Mouse (Mus musculus): ENCODE data around the gene Aqp8. TPM values are rescaled to one million over a fixed set of nuclear protein-coding genes. Genes with fewer than 3 reads are reported as not detected.

Gene Aqp8
- polyA plus RNA-seq (2012; rRNA removed) = 3.4 and 8.1 TPM in 2 replicates

GRCm38 (mm10) chr7:123462070-123462501, at the start of gene Aqp8:
Gene Aqp8, plus strand, starts transcription at chr7:123462291.

GRCm38 (mm10) chr7:123500239-123501219, 38.4 kb downstream of the Aqp8 start, which contains the start of gene Zkscan2:
Gene Zkscan2, minus strand, starts transcription at chr7:123500449.

Other genes with a start within 250 kb of the Aqp8 start
- 1.0 and 3.6 TPM in 2 replicates for gene Slc5a11, start 247.5 kb upstream of the Aqp8 start, polyA plus RNA-seq (2012; rRNA removed)
- gene Lcmt1, start 92.5 kb upstream of the Aqp8 start, polyA plus RNA-seq (2012; rRNA removed) = 26.8 and 29.3 TPM in 2 replicates
- 38.9 and 49.3 TPM in 2 replicates for gene Arhgap17, start 92.4 kb upstream of the Aqp8 start, polyA plus RNA-seq (2012; rRNA removed)
- 0.35 and 0.40 TPM in 2 replicates for gene Zkscan2, start 38.2 kb downstream of the Aqp8 start, polyA plus RNA-seq (2012; rRNA removed)

Data from ovary, adult 2 months (tissue).